ENCODE assay signal across 8 mouse cellular contexts in the genomic region with DNA sequence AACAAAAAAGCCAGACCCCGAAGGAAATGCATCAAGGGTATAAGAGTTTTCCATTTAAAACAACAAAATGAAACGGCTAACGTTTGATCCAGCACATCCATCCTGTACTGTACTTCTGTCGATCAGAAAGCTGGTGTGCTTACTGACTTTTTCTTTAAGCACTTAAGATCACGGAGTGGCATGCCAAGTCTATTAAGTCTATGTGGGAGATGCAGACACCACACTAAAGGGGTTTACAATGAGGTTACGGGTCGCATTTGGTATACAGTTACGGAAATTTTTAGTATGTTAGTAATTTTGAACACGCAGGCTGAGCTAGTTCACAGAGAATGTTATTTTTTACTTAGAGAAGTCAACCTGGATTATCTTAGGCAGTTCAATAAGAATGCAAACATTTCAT. TPM values are rescaled to one million over a fixed set of nuclear protein-coding genes. Genes with fewer than 3 reads are reported as not detected.
DNase-seq lines count a peak whose midpoint lies in the region; ATAC-seq and TF ChIP-seq lines count a peak whose summit lies in the region.

No protein-coding gene starts in this region.

- no peak for TF ChIP-seq POLR2A in cerebellum, adult 2 months (IDR thresholded peaks at IDR 0.05; ENCODE audit: borderline replicate concordance, insufficient read depth, low read length)

- peak overlapping the region; percentile 83 for H3K9ac ChIP-seq in limb, embryonic 15.5 days

- DNase-seq in cerebellum, adult 2 months, result peak in 1 of 2 experiments; percentile 19
- no peak for DNase-seq in cerebellum, adult 11 months
- peak; percentile 49 for DNase-seq in thymus, postnatal 0 days (ENCODE audit: low spot score)
- DNase-seq in thymus, adult 18-20 months, result no peak
- no peak for DNase-seq in right cerebral cortex, postnatal 4 days
- DNase-seq in cerebellum, postnatal 25 days, result no peak

- peak overlapping the region; percentile 62 for H3K4me2 ChIP-seq in limb, embryonic 15.5 days

- TF ChIP-seq CTCF in cerebellum, adult 2 months (IDR thresholded peaks at IDR 0.05; ENCODE audit: borderline replicate concordance, insufficient read depth, low read depth, low read length), result no peak

- no peaks in the 10 kb centered on the region for H3K27me3 ChIP-seq in cerebellum, adult 2 months (ENCODE audit: control insufficient read depth, insufficient read depth, low read length)
- H3K27me3 ChIP-seq in limb, embryonic 15.5 days, result no peaks in the 10 kb centered on the region

- no peaks in the 10 kb centered on the region for H3K4me1 ChIP-seq in cerebellum, adult 2 months (ENCODE audit: control insufficient read depth, insufficient read depth, low read length)
- H3K4me1 ChIP-seq in limb, embryonic 15.5 days, result no peaks in the 10 kb centered on the region

- 15% methylated on average over 9 of the region's 9 CpGs for WGBS in cerebellum, adult 2 months
- WGBS in limb, embryonic 15.5 days, result 28% methylated on average over 9 of the region's 9 CpGs

- H3K9me3 ChIP-seq in limb, embryonic 15.5 days, result no peaks in the 10 kb centered on the region

- peak overlapping the region; percentile 77 for H3K4me3 ChIP-seq in cerebellum, adult 2 months (replicated peaks; ENCODE audit: insufficient read depth, low read depth, low read length)
- peak overlapping the region; percentile 88 for H3K4me3 ChIP-seq in limb, embryonic 15.5 days

- no peak overlapping the region for H3K27ac ChIP-seq in cerebellum, adult 2 months (ENCODE audit: insufficient read depth, low read length)
- no peak overlapping the region for H3K27ac ChIP-seq in limb, embryonic 15.5 days

- ATAC-seq in limb, embryonic 15.5 days (ENCODE audit: insufficient number of reproducible peaks, low FRiP score, low TSS enrichment, low read depth), result no peak
- ATAC-seq in megakaryocyte progenitor cell, adult 5-6 weeks (replicated peaks; ENCODE audit: poor library complexity), result no peak

- H3K36me3 ChIP-seq in limb, embryonic 15.5 days, result peaks cover 11% of the 10 kb centered on the region

RNA-seq across cellular contexts. Expression of a gene that starts 0.4 kb away (rescaled TPM):
- polyA plus RNA-seq in cerebellum, adult 2 months (2012; rRNA removed), result 7.4 and 9.2 TPM in 2 replicates
- polyA plus RNA-seq in thymus, postnatal 0 days (2015; fragmentation: Nextera tagmentation; extraction: Ambion mirVana), result 41.0 and 47.7 TPM in 2 replicates
- 27.4 and 29.5 TPM in 2 replicates for polyA plus RNA-seq in limb, embryonic 15.5 days (2015; fragmentation: Nextera tagmentation; extraction: Ambion mirVana)
- 9.4 and 9.6 TPM in 2 replicates for total RNA-seq in megakaryocyte progenitor cell, adult 5-6 weeks (2015)
- 15.1 and 28.8 TPM in 2 replicates for total RNA-seq in megakaryocyte progenitor cell, adult 5-6 weeks (2017)

RNA-seq across cellular contexts. Expression of a gene that starts 0.7 kb away (rescaled TPM):
- polyA plus RNA-seq in cerebellum, adult 2 months (2012; rRNA removed), result 13.9 and 14.6 TPM in 2 replicates
- 23.7 and 25.4 TPM in 2 replicates for polyA plus RNA-seq in thymus, postnatal 0 days (2015; fragmentation: Nextera tagmentation; extraction: Ambion mirVana)
- 13.1 and 13.6 TPM in 2 replicates for polyA plus RNA-seq in limb, embryonic 15.5 days (2015; fragmentation: Nextera tagmentation; extraction: Ambion mirVana)
- total RNA-seq in megakaryocyte progenitor cell, adult 5-6 weeks (2015), result 26.8 and 37.1 TPM in 2 replicates
- total RNA-seq in megakaryocyte progenitor cell, adult 5-6 weeks (2017), result 17.5 and 27.8 TPM in 2 replicates
